Mouse (Mus musculus) CD8-positive naive resting alpha-beta T cell, adult 57 days (primary cell): ENCODE data around the gene Kcnab3. TPM values are rescaled to one million over a fixed set of nuclear protein-coding genes. Genes with fewer than 3 reads are reported as not detected.

Source experiments
- total RNA-seq: library from RNA; stranded (reverse); gene quantifications from one replicate; pipeline ENCODE4 v1.2.4, GENCODE M21; 2023

Gene Kcnab3
- 1.2 TPM for total RNA-seq

GRCm38 (mm10) chr11:69325628-69326407 is at the start of gene Kcnab3:
TSS of gene Kcnab3 (plus strand) at chr11:69326258.

GRCm38 (mm10) chr11:69323667-69324111 is 2.4 kb upstream of the Kcnab3 start, which contains the start of the genes Cntrob and Trappc1:
TSS of gene Cntrob (minus strand) at chr11:69323775.
TSS of gene Trappc1 (plus strand) at chr11:69323980.

GRCm38 (mm10) chr11:69340161-69341131 is 14.4 kb downstream of the Kcnab3 start, which contains the start of gene Rnf227:
TSS of gene Rnf227 (plus strand) at chr11:69340461.

GRCm38 (mm10) chr11:69369215-69369989 is 43.3 kb downstream of the Kcnab3 start, which contains the start of gene Chd3:
TSS of gene Chd3 (minus strand) at chr11:69369406.

Other genes starting within 250 kb of the Kcnab3 start
- gene Vamp2, start 237.8 kb upstream of the Kcnab3 start, total RNA-seq, result 328 TPM
- gene Per1, start 231.0 kb upstream of the Kcnab3 start, total RNA-seq, result 415 TPM
- gene Hes7, start 205.9 kb upstream of the Kcnab3 start, total RNA-seq, result not detected
- gene 9130213A22Rik, start 203.7 kb upstream of the Kcnab3 start, total RNA-seq, result not detected
- 0.40 TPM for gene Aloxe3, start 200.4 kb upstream of the Kcnab3 start, total RNA-seq
- gene Alox12b, start 169.3 kb upstream of the Kcnab3 start, total RNA-seq, result not detected
- not detected for gene Alox8, start 128.4 kb upstream of the Kcnab3 start, total RNA-seq
- not detected for gene Gucy2e, start 89.2 kb upstream of the Kcnab3 start, total RNA-seq
- gene Cntrob, start 2.5 kb upstream of the Kcnab3 start, total RNA-seq, result 18.4 TPM
- gene Trappc1, start 2.3 kb upstream of the Kcnab3 start, total RNA-seq, result 22.2 TPM
- gene Rnf227, start 14.2 kb downstream of the Kcnab3 start, total RNA-seq, result 1.5 TPM
- gene Chd3, start 43.1 kb downstream of the Kcnab3 start, total RNA-seq, result 596 TPM
- gene Naa38, start 69.2 kb downstream of the Kcnab3 start, total RNA-seq, result 28.6 TPM
- 35.5 TPM for gene Cyb5d1, start 69.4 kb downstream of the Kcnab3 start, total RNA-seq
- 9.5 TPM for gene Tmem88, start 72.0 kb downstream of the Kcnab3 start, total RNA-seq
- 156 TPM for gene Kdm6b, start 87.4 kb downstream of the Kcnab3 start, total RNA-seq
- 0.09 TPM for gene Dnah2, start 222.9 kb downstream of the Kcnab3 start, total RNA-seq
- gene Efnb3, start 233.9 kb downstream of the Kcnab3 start, total RNA-seq, result 0.46 TPM